Mouse (Mus musculus) left cerebral cortex, postnatal 36 days (tissue): Measurements from ENCODE around the gene Filip1l. TPM values are rescaled to one million over a fixed set of nuclear protein-coding genes. Genes with fewer than 3 reads are reported as not detected.

Source experiments
- DNase-seq, 2 experiments: peaks; one replicate each; pipeline ENCODE4 v3.0.0; 2021 to 2022; ENCODE audit warnings: low spot score in 2 of 2, mixed read lengths in 1 of 2
- intact Hi-C: fragments of 180-260 bp; cut with DNase I; formaldehyde crosslinking; loops from one replicate; pipeline ENCODE4 v1.15.1; 2025
- total RNA-seq, 2 experiments: library from RNA; stranded (reverse); gene quantifications; 2 replicates each; pipeline ENCODE4 v1.2.3; 2021

The Filip1l gene
- total RNA-seq, 2 experiments from 2014 or later: 3.0 to 4.0 TPM

- intact Hi-C loops: no loop called here
- no peak for DNase-seq
Measured at GRCm38 (mm10) chr16:57349039-57349438, 3.9 kb upstream of the Filip1l start.

GRCm38 (mm10) chr16:57349689-57350088, 3.2 kb upstream of the Filip1l start:
- intact Hi-C loops: no loop called here
- no peak for DNase-seq

DNA sequence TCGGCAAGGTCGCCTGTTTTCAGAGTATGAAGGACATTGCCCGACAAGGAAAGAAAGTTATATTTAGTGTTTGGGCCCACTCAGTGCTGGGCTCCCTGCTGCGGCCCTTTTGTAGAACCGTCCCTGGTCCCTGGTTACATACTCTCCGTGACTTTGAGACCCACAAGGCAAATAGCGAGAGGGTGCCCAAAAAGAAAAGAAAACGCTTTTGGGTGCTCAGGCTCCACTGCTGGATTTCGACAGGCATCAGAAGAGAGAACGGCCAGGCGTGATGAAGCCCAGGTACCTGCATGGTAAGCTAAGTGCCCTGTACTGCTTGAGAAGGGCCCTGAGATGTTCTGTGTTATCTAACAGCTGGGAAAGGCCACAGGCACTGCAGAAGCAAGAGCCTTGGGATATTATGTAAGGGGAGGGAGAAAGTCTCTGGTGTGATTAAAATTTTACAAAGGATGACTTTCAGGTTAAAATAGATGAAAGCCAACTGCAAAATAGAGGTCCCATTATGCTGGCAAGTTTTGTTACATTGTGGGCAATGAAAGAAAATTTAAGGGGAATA, 351 bp downstream of the Filip1l start:
- no peak for DNase-seq
- intact Hi-C loops: no loop called here

- no peak for DNase-seq
- intact Hi-C loops: no loop called here
Measured at GRCm38 (mm10) chr16:57353932-57354331, 1.0 kb downstream of the Filip1l start.

- DNase-seq: no peak
- intact Hi-C loops: no loop called here
Measured at GRCm38 (mm10) chr16:57356454-57356853, 3.6 kb downstream of the Filip1l start.

DNA sequence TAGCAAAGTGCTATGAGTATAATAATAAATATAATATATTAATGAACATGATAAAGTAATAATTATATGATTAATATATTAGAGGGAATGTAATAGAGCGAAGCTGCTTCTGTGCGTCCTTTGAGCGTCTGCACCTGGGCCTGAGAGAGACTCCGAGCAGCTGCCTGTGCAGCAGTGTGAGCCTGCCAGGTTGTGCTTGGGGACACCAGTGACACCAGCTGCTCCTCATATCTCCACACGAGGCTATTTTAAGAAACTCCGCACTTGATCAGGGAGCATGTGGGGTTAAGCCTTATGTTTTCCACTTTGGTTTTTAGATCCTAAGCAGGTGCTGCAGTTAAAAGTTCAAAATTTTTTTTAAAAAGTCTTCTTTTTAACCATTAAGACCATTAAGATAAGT, 4.1 kb downstream of the Filip1l start:
- intact Hi-C loops: no loop called here
- no peak for DNase-seq

DNA sequence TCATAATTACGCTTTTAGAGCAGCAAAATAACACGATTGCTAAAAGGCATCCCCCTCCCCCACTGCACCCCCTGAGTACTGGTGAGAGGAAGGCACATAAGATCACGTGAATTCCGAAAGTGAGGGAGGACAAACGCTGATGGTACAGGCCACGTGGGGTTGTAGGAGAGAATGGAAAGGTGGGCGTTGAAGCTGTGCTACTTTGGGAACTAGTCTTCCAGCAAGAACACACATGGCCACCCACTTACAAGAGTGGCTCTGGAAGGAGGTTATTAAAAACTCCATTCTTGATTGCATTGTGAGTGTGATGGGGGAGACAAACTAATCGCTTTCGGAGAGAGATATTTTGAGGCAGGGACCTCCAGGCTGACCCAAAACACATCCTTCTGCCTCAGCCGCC, 6.4 kb downstream of the Filip1l start:
- intact Hi-C loops: no loop called here
- peak; percentile 60 to 69 for DNase-seq

DNA sequence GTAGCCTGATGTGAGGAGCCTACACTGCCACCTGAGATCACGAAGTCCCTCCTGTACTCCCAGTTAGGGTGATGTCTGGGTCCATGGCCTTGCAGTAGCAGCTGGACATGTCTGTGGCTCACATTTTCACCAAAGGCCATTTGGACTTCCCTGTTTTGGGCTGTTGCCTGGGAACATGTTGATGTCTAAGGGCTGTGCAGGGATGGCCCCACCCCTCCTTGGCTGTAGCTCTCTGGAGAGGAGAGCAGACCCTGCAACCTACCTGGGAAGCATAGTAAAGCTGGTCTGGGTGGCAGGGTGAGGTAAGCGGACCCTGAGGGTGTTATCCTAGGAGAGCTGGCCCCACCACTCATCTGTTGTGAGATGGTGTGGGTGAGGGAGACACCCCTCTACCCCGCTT, 7.9 kb downstream of the Filip1l start:
- intact Hi-C loops: loop anchor here (5.0 kb wide), 1 partner anchor 37 kb away; no protein-coding TSS in a partner anchor
- no peak for DNase-seq

GRCm38 (mm10) chr16:57362679-57363401, 9.9 kb downstream of the Filip1l start:
- intact Hi-C loops: loop anchor here (5.0 kb wide), 1 partner anchor 34 kb away; no protein-coding TSS in a partner anchor
- DNase-seq: peak; percentile 40 to 45

DNA sequence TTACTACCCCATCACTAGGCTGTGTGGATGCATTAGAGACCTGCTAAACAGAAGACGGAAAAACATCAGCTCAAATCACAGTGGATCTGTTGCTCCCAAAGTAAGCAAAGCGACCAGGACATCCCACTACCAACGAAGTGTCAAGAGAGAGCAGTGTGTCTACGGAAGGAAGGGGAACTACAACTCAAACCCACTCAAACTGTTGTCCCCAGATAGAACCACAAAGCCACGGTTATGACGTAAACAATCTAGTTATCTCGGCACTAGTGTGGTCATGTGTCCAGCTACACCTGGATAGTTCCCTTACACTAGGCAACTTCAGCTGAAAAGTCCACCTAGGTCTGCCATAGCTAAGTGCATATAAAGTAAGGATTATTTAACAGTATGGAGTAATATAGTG, 11.6 kb downstream of the Filip1l start:
- intact Hi-C loops: loop anchor here (5.0 kb wide), 1 partner anchor 33 kb away; no protein-coding TSS in a partner anchor
- no peak for DNase-seq

DNA sequence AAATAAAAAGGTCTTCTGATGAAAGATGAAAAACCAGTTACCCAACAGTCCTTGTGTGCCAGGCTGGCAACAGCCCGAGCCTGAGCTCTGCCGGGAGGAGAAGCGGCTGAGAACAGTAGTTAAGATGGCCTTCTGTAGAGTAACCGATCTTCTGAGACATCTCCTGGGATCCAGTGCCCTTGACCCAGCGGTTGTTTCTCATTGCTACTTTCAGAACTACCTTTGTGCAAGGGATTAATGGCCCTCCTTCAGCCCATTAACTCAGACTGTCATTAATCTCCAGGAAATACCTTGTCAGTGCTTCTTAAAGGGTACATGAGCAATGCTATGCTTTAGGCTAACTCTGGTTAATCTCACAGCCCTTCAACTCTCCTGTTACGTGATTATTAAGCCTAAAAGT, 13.2 kb downstream of the Filip1l start:
- no peak for DNase-seq
- intact Hi-C loops: no loop called here

GRCm38 (mm10) chr16:57366941-57367694, 14.2 kb downstream of the Filip1l start:
- DNase-seq: no peak
- intact Hi-C loops: no loop called here

- no peak for DNase-seq
- intact Hi-C loops: no loop called here
Measured at GRCm38 (mm10) chr16:57369846-57370496, 17.1 kb downstream of the Filip1l start.

GRCm38 (mm10) chr16:57372156-57372555, 19.3 kb downstream of the Filip1l start:
- DNase-seq: no peak
- intact Hi-C loops: no loop called here

GRCm38 (mm10) chr16:57375248-57375837, 22.4 kb downstream of the Filip1l start:
- intact Hi-C loops: no loop called here
- no peak for DNase-seq

DNA sequence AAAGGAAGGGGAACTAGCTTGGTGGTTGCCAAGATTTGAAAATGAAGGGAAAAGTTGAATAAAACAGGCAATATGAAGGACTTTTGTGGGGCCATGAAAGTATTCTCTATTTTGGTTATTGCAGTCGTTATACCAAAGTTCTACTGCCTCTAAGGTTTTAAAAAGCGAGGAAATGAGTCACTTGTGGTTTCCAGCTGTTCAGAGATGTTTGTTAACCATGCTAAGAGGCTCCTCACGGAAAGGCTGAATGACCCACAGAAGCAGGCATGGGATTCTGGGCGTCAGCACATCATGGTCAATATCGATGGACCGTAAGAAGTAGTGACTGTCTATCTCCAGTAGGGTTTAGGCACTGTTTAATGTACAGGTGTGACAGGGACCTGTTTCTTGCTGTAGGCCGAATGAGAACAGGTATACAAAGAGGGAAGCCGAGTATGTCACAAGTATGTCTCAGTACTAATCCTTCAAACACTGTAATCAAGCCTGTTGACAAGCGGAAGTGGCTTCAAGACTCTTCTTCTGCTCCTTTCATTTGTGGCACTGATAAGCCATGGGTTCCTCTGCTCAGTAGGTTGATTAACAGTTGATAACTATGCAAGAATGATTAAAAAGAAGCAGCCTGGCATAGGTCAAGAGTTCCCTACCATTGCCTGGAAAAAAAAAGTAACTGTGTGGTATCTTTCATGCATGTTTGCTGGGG, 25.9 kb downstream of the Filip1l start:
- DNase-seq: no peak
- intact Hi-C loops: no loop called here

DNA sequence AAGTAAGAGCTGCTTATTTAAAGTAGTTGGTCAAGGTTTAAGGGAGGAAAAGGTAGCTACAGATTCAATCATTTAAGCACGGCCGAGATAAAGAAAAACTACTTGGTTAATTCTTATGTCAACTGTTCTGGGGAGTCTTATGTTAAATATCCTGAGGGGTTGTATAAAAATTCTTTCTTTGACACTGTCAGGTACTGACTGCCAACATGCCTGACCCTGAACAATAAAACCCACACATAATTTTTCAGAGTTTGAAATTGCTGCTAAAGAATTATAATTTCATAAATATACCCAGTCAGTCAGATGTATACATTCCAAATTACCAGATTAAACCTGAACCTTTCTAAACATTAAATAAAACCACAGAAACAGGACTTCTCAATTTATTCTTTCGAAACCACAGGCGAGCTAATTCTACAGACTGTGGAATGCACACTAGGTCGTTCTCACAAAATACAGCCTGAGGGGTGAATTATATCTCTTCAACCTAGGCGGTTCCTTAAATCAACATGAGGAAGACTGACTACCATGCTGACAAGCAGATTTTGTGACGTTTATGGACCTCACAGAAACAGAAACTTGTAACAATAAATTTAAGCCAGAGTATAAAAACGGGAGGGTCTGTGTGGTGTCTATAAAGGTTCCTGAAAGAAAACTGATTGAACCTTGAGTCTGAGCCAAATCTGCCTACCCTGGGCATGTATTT, 30.5 kb downstream of the Filip1l start:
- no peak for DNase-seq
- intact Hi-C loops: no loop called here

DNA sequence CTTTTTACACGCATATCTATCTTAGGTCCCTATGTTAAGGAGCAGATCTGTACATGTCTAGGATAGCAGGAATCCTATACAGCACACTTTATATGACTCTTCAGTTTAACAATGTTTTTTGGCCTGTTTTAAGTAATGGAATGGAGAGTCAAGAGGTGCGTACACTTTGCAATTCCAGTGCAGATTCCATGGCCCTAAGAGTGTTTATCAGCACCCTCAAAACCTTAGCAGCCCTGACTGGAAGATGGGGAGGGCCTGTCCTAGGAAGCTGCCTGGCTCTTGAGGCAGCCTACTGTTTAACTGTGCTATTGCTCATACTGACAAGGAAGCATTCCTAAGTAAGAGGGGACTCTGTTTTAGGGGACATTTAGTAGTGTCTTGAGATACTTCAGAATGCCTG, 31.4 kb downstream of the Filip1l start:
- intact Hi-C loops: no loop called here

More for the DNA sequence above, 31.4 kb downstream of the Filip1l start:
- no peak for DNase-seq
